Mouse (Mus musculus): ENCODE measurements at regions not wholly inside any gene's neighbourhood (a gene's known extent, or its start where the extent isn't known, plus 50 kb on each side); places are given as distances from the start of the nearest gene placed in this dataset.
"Not testable (repeated sequence)": the region's sequence is repeated elsewhere in the genome, so short reads cannot be mapped to it uniquely, and the experiment has no call there.

DNA sequence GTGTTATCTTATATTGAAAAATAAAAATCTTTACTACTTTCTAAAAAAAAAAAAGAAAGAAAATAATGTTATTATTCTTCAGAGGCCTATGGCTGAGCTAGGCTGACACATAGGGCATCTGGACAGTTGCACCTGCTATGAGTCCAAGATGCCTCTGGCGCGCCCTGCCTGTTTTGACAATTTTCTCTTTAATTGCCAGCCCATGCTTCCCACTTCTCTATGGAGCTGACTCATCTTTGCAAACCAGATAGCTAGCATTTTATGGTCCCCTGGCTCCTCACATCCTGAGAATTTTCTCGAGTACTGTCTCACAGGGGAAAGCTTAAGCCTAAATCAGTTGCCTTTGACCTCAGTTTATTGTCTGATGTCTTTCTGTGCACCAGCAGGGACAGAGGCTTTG, 232.2 kb downstream of the Utp18 start:
- DNase-seq (ENCODE audit: low read depth, low spot score), result peak; percentile 56

DNA sequence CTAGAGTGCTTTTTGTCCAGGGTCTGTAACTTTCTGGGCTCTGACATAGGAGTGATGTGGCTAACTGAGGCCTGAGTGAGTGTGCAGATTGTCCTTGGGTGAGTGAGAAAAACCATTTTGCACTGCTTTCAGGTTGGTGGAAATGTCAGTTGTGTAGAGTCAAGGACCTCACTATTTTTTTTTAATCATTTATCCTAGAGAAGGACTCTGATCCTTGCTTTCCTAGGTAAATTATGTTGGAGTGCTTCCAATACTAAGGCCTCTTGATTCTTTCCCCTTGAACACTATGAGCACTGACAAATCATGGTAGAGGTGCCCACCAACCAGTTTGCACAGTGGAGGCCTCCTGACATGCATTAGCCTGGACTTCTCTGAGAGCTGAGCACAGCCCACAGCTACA, 233.6 kb downstream of the Utp18 start:
- DNase-seq (ENCODE audit: low read depth, low spot score), result not testable (repeated sequence)
